Mouse (Mus musculus) layer of hippocampus, adult 2 months (tissue): ENCODE measurements around the gene Nek5. TPM values are rescaled to one million over a fixed set of nuclear protein-coding genes. Genes with fewer than 3 reads are reported as not detected.

Experiments used
- DNase-seq, 2 experiments: peaks; one replicate each; pipeline ENCODE4 v3.0.0; 2022; ENCODE audit warnings: low spot score in 2 of 2
- H3K27ac ChIP-seq: fragments of 200-600 bp; 2 replicates; pipeline ENCODE4 v1.8.1; 2022
- H3K4me3 ChIP-seq: fragments of 200-600 bp; 2 replicates; pipeline ENCODE4 v1.8.1; 2022; ENCODE audit warnings: mild to moderate bottlenecking
- CTCF ChIP-seq: fragments of 200-600 bp; conservative IDR thresholded peaks from 2 replicates; pipeline ENCODE4 v1.8.1; 2022; ENCODE audit warnings: antibody characterized with exemption, mild to moderate bottlenecking, moderate library complexity
- total RNA-seq, 2 experiments: library from RNA; stranded (reverse); gene quantifications; 2 replicates each; pipeline ENCODE4 v1.2.3; 2021

The Nek5 gene
- total RNA-seq, 2 experiments from 2014 or later, result 0.61 TPM; not detected in 1

DNA sequence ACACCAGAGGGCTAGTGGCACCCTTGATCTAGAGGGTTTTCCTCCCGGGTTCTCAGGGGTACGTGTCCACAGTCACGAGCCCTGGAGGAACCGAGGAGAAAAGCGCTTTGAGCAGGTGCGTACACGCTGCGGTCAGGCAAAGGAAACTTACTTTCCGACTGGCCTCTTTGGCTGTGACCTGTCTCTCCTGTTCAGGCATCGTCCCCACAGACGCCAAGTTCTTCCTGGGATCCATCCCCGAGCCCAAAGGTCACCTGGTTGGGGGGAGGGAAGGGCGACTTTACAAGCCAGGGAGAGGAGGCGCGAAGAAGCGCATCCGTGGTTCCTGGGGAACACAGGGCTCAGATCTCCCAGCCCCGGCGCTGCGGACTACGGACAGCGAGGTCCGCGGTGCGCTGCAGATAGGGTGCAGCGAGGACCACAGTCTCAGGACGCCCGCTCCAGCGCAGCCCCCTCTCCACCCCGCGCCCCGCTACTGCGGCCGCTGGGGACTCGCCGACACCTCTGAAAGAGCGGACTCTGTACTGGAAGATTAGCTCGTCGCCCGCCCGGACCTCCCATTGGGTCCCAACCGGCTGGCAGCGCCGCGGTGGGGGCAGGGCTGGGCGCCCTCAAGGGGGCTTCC is 64.9 kb downstream of the Nek5 start, which contains the start of gene Atp7b:
Gene Atp7b, minus strand, starts transcription at position 485 of the 625 bp plus-strand sequence.
- no peak for TF ChIP-seq CTCF
- Histone ChIP-seq H3K4me3 (peak within 1 kb of the TSS; percentile 97), H3K27ac (peak within 1 kb of the TSS; percentile 68)
- DNase-seq, result no peak

GRCm38 (mm10) chr8:22059153-22059738 is 65.6 kb downstream of the Nek5 start:
- no peak for DNase-seq
- Histone ChIP-seq H3K27ac (no peak overlapping the region), H3K4me3 (peak overlapping the region; percentile 97)
- no peak for TF ChIP-seq CTCF

GRCm38 (mm10) chr8:22058368-22058767 is 66.5 kb downstream of the Nek5 start:
- DNase-seq, result no peak
- no peak for TF ChIP-seq CTCF
- H3K27ac ChIP-seq, result no peak overlapping the region

DNA sequence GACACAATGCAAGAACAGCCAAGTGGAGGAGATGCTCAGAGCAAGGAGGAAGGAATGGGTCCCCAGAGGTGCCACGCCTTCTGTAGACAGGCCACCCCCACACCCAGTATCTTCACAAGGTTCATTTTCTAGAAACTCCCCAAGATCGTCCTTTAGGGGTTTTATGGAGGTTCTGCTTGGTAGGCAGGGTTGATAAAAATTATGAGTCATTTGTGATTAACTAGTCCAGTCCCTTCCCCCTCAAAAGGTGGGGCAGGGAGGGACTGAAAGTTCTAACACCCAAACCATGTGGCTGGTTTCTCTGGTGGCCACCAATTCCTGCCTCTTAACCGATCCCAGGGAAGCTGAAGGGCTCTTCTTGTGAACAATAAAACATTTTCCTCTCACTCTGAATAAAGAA is 68.0 kb downstream of the Nek5 start:
- TF ChIP-seq CTCF, result no peak
- Histone ChIP-seq H3K27ac (no peak overlapping the region), H3K4me3 (no peak overlapping the region)
- no peak for DNase-seq

More at GRCm38 (mm10) chr8:22058368-22058767, 66.5 kb downstream of the Nek5 start:
- H3K4me3 ChIP-seq, result no peak overlapping the region

DNA sequence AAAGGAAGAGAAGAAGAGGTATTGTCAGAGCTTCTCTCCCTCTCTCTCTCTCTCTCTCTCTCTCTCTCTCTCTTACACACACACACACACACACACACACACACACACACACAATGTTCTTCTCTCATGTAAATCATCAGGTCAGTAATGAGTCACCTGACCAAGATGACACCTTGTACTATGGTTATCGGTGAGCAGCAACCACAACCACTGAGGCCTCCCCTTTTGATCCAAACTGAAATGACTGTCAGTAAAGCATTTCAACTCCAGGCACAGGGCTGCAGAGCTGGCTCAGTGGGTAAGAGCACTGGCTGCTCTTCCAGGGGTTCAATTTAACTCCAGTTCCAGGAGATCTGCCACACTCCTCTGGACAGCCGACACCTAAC is 69.4 kb downstream of the Nek5 start:
- Histone ChIP-seq H3K27ac (no peak overlapping the region), H3K4me3 (no peak overlapping the region)
- no peak for DNase-seq
- no peak for TF ChIP-seq CTCF

DNA sequence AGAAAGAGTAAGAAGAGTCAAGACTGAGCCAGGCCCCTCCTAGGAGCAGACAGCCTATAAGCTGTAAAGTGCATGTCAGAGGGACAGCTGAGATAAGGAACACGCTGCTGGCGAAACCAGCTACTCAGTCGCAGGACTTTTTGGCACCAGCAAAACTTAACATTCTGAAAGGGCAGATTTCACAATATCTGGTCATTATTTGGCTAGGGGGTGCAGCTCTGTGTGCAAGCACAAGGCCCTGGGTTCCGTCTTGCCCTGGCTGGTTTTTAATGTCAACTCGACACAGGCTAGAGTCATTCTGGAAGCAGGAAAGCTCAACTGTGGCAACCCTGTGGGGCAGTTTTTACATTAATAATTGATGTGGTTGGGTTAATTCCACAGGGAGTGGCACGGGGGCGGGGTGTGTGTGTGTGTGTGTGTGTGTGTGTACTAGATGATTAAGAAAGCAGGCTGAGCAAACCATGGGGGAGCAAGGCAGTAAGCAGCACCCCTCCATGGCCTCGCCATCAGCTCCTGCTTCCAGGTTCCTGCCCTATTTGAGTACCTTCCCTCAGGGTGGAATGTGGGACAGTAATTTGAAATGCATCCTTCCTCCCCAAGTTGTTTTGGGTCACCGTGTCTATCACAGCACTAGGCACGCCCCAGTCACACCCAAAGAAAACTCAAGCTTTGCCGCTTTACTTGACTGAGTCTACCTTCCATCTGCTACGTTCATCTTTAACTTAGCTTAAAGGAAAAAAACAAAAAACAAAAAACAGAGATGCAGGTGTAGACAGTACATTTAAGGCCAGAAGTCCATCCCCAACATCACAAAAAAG is 70.0 kb downstream of the Nek5 start:
- Histone ChIP-seq H3K4me3 (no peak overlapping the region), H3K27ac (no peak overlapping the region)
- TF ChIP-seq CTCF, result no peak
- no peak for DNase-seq

DNA sequence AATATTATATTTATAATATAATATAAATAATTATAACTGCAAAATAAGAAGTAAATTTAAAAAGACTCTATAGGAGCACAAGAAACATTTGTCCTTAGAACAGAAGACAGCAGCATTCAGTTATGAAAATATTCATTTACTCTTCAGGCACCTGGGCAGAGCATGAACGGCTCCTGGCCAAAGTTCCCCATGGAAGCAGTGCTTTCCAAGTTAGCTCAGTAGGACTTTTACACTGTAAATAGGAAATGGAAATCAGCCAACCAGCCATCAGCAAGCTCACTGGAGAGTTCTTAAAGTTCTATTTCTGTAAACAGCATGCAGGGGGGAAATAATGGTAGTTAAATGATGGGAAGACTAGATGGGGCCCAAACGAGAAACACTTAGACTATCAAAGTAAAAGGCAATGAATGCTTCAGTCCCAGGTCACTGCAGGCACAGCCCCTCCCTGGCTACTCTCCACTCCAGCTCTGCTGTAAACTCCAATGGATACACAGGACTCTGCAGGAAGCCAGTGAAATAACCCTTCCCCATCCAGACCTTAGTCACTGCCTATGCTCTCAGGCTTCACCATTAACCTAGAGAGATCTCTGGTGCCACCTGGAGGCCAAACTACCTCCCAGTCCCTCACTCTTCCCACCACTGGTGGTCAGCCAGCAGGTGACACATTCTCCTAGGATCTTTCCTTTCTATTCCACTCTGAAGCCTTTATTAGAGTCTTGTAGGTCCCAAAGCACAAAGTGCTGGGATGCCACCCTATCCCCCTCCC is 77.0 kb downstream of the Nek5 start:
- no peak overlapping the region for H3K27ac ChIP-seq
- TF ChIP-seq CTCF, result peak; percentile 79
- no peak overlapping the region for H3K4me3 ChIP-seq
- peak in 1 of 2 experiments; percentile 17 for DNase-seq

GRCm38 (mm10) chr8:22043706-22044105 is 81.1 kb downstream of the Nek5 start:
- Histone ChIP-seq H3K27ac (no peak overlapping the region), H3K4me3 (no peak overlapping the region)
- no peak for TF ChIP-seq CTCF
- no peak for DNase-seq

DNA sequence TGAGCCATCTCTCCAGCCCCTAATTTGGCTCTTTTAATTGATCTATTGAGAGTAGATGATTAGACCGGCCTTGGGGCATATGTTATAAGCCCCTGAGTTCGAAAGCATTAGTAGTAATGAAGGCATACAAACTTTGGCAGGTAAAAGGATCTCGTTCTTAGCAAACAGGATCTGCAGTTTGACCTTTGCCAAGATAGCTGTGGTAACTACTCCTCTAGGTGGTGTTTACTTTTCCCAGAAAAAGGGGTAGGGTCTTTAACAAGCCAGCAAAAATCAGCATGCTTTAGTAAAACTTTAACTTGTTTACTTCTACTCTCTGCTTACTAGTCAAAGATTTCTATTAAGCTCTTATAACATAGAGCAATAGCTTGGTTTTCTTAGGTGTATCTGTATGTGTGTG is 82.3 kb downstream of the Nek5 start:
- DNase-seq, result no peak
- H3K27ac ChIP-seq, result no peak overlapping the region
- no peak for TF ChIP-seq CTCF
- no peak overlapping the region for H3K4me3 ChIP-seq

GRCm38 (mm10) chr8:22040153-22040509 is 84.7 kb downstream of the Nek5 start:
- no peak overlapping the region for H3K4me3 ChIP-seq
- DNase-seq, result no peak
- no peak overlapping the region for H3K27ac ChIP-seq
- no peak for TF ChIP-seq CTCF

DNA sequence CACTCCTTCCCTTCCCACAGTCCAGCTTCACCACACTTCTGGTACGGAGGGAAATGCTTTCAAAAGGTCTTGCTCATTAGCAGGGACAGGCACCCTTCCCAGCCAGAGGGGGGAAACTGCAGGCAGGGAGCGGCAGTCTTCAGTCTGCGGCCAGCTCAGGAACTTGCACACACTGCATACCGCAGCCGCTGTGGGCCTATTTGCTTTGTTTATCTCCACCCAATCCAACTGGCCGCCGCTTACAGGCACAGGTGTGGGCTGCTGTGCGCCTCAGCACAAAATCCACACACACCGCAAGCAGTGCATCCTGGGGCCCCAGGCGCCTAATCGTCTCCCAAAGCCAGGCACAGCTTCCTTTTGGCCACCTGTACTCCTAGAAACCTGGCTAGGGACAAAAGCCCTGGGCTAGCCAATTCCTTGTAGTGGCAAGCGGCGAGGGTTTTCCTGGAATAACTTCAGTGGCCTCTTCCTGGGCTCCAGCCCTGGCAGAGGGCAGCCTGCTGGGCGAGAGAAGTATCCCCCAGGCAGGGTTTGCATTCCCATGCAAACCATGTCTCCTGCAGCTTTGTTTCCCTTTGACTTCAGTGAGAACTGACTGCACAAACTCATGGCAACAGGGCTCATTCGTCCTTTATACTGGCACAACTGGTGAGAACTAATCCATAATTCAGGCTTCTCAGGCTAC is 85.2 kb downstream of the Nek5 start:
- no peak for DNase-seq
- TF ChIP-seq CTCF, result no peak
- H3K4me3 ChIP-seq, result peak overlapping the region; percentile 4; the same call in 1 of the 2 replicates
- no peak overlapping the region for H3K27ac ChIP-seq

GRCm38 (mm10) chr8:22037022-22037421 is 87.8 kb downstream of the Nek5 start:
- no peak for TF ChIP-seq CTCF

GRCm38 (mm10) chr8:22036137-22036536 is 88.7 kb downstream of the Nek5 start:
- DNase-seq, result no peak
- no peak for TF ChIP-seq CTCF
- H3K4me3 ChIP-seq, result no peak overlapping the region
- H3K27ac ChIP-seq, result no peak overlapping the region

More at GRCm38 (mm10) chr8:22037022-22037421, 87.8 kb downstream of the Nek5 start:
- Histone ChIP-seq H3K27ac (no peak overlapping the region), H3K4me3 (no peak overlapping the region)
- DNase-seq, result no peak
